ENCODE assay signal across 9 mouse cellular contexts in the genomic region with DNA sequence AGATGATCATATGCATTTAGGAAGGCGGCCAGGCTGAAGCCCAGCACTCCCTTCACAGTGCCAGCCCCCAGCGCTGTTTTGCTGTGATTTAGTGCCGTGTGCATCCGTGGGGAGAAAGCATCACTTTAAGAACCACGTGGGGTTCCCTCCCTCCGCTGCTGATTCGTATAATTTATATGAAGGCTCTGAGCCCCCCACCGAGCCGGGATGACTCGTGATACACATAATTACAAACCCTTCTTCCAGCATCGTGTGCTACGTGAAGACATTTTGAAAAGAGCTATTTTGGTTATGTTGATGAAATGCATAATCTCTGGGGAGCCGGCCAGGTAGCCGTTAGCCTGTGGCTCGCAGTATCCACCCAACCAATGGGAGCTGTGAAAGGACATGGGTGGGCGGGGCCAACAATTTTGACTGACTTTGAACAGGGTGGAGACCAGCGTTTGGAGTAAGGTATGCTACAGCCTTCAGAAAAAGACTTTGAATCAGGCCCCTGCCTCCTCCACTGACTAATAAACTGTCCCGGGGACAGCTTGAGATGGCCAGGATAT.
A peak's percentile ranks its signal among the peaks of the same experiment; 100 is the strongest.
DNase-seq lines count a peak whose midpoint lies in the region; ATAC-seq and TF ChIP-seq lines count a peak whose summit lies in the region.
"Had no signal": no experiment of that assay in that cellular context is flagged by ENCODE, and none has a peak within 500 bp of the region (broad histone marks: within the 10 kb centered on the region; RNA-seq: fewer than 3 reads in every experiment).

No protein-coding gene starts in this region.

- H3K9ac ChIP-seq in ES-E14 (ENCODE audit: insufficient read depth, low read depth, low read length, poor library complexity, severe bottlenecking) = no peak overlapping the region
- no peak overlapping the region for H3K9ac ChIP-seq in hindbrain, embryonic 12.5 days
- H3K9ac ChIP-seq: heart, embryonic 15.5 days had no signal

- peak; percentile 41 for ATAC-seq in hindbrain, embryonic 12.5 days (ENCODE audit: low FRiP score)

- peak; percentile 32 for DNase-seq in cerebellum, adult 9-11 months
- no peak for DNase-seq in cerebellum, adult 11-12 months
- DNase-seq in ES-E14 (ENCODE audit: low read depth, low spot score) = peak; percentile 13
- DNase-seq in left cerebral cortex, postnatal 25 days (ENCODE audit: low spot score in 2 of 2) = peak; percentile 75 to 86
- no peak for DNase-seq in spleen, adult 18-20 months
- DNase-seq in thymus, postnatal 25 days = no peak
- DNase-seq in Muller cell, postnatal 12 days (ENCODE audit: inconsistent ontology term) = no peak

- no peaks in the 10 kb centered on the region; the same call in 1 of the 2 replicates for H3K27me3 ChIP-seq in hindbrain, embryonic 12.5 days
- H3K27me3 ChIP-seq: heart, embryonic 15.5 days had no signal

- no peaks in the 10 kb centered on the region for H3K36me3 ChIP-seq in ES-E14 (ENCODE audit: control insufficient read depth, insufficient read depth, low read length, poor library complexity, severe bottlenecking)
- H3K36me3 ChIP-seq in hindbrain, embryonic 12.5 days = no peaks in the 10 kb centered on the region
- H3K36me3 ChIP-seq: heart, embryonic 15.5 days had no signal

- no peak overlapping the region for H3K4me3 ChIP-seq in ES-E14 (ENCODE audit: insufficient read depth in 1 of 2, low read depth in 1 of 2, low read length in 2 of 2, poor library complexity in 1 of 2, severe bottlenecking in 1 of 2)
- no peak overlapping the region for H3K4me3 ChIP-seq in hindbrain, embryonic 12.5 days
- H3K4me3 ChIP-seq: heart, embryonic 15.5 days had no signal

- in situ Hi-C loops in ES-E14 (cut with MboI; ENCODE audit: low sequenced_read_pairs in 2 of 2, unreplicated experiment in 2 of 2) = no loop called here

- intact Hi-C loops in left cerebral cortex, postnatal 25 days (cut with DNase I) = loop anchor here (2.0 kb wide), 1 partner anchor 28 kb away; no protein-coding TSS in a partner anchor

- no peak overlapping the region for H3K27ac ChIP-seq in ES-E14 (ENCODE audit: insufficient read depth, low read depth, low read length, poor library complexity, severe bottlenecking)
- no peak overlapping the region for H3K27ac ChIP-seq in hindbrain, embryonic 12.5 days
- H3K27ac ChIP-seq: heart, embryonic 15.5 days had no signal

- H3K4me2 ChIP-seq in hindbrain, embryonic 12.5 days (replicated peaks) = no peak overlapping the region; the same call in 1 of the 2 replicates
- H3K4me2 ChIP-seq: heart, embryonic 15.5 days had no signal

- no peaks in the 10 kb centered on the region for H3K9me3 ChIP-seq in ES-E14 (ENCODE audit: control insufficient read depth, insufficient read depth, low read depth, low read length)
- H3K9me3 ChIP-seq in hindbrain, embryonic 12.5 days (replicated peaks) = no peaks in the 10 kb centered on the region
- H3K9me3 ChIP-seq: heart, embryonic 15.5 days had no signal

- no peaks in the 10 kb centered on the region for H3K4me1 ChIP-seq in ES-E14 (ENCODE audit: control insufficient read depth in 2 of 2, insufficient read depth in 2 of 2, low read length in 2 of 2, poor library complexity in 1 of 2)
- peaks cover 29% of the 10 kb centered on the region for H3K4me1 ChIP-seq in hindbrain, embryonic 12.5 days
- H3K4me1 ChIP-seq: heart, embryonic 15.5 days had no signal

- WGBS in hindbrain, embryonic 12.5 days = 26% methylated on average over 18 of the region's 18 CpGs

TF ChIP-seq in ES-E14, 5 proteins besides CTCF, POLR2A, EP300 and RAD21:
- TF ChIP-seq CHD2 (IDR thresholded peaks at IDR 0.05; ENCODE audit: low read depth, low read length) = no peak
- TF ChIP-seq ZNF384 (IDR thresholded peaks at IDR 0.05; ENCODE audit: low read depth, low read length) = no peak
- no peak for TF ChIP-seq ZC3H11A (IDR thresholded peaks at IDR 0.05; ENCODE audit: borderline replicate concordance, low read depth, low read length)

Comparison
In these comparisons a context has a peak if more than half of its experiments do, and no peak if none do; other contexts are left out.
1. DNase-seq: peak in cerebellum, adult 9-11 months (single experiment), ES-E14 (single experiment) and left cerebral cortex, postnatal 25 days (2 of 2); none in cerebellum, adult 11-12 months (single experiment), spleen, adult 18-20 months (0 of 2), thymus, postnatal 25 days (single experiment) and Muller cell, postnatal 12 days (single experiment).